Comparison of ENCODE assay signal across 12 mouse cellular contexts in genomic region chr4:149058298-149058697, GRCm38 (mm10). TPM values are rescaled to one million over a fixed set of nuclear protein-coding genes. Genes with fewer than 3 reads are reported as not detected.
DNase-seq lines count a peak whose midpoint lies in the region; ATAC-seq and TF ChIP-seq lines count a peak whose summit lies in the region.
"Had no signal": no experiment of that assay in that cellular context is flagged by ENCODE, and none has a peak within 500 bp of the region (broad histone marks: within the 10 kb centered on the region; RNA-seq: fewer than 3 reads in every experiment).

No protein-coding gene starts in this region.

- H3K36me3 ChIP-seq in forebrain, embryonic 10.5 days (replicated peaks): peaks cover 4% of the 10 kb centered on the region; the same call in 1 of the 2 replicates
- no peaks in the 10 kb centered on the region for H3K36me3 ChIP-seq in forebrain, postnatal 0 days (ENCODE audit: insufficient read depth)
- no peaks in the 10 kb centered on the region for H3K36me3 ChIP-seq in hindbrain, embryonic 10.5 days
- H3K36me3 ChIP-seq in hindbrain, embryonic 16.5 days (ENCODE audit: control insufficient read depth, insufficient read depth, low read length): no peaks in the 10 kb centered on the region
- H3K36me3 ChIP-seq in neural tube, embryonic 13.5 days: no peaks in the 10 kb centered on the region
- no peaks in the 10 kb centered on the region for H3K36me3 ChIP-seq in stomach, postnatal 0 days (ENCODE audit: control insufficient read depth, insufficient read depth, low read length)

- H3K9ac ChIP-seq in forebrain, postnatal 0 days: no peak overlapping the region
- H3K9ac ChIP-seq in hindbrain, embryonic 16.5 days (ENCODE audit: low read depth, low read length): no peak overlapping the region
- H3K9ac ChIP-seq in neural tube, embryonic 13.5 days: peak overlapping the region; percentile 52
- no peak overlapping the region for H3K9ac ChIP-seq in stomach, postnatal 0 days (ENCODE audit: low read length)

- no peak for TF ChIP-seq CTCF in forebrain, postnatal 0 days (IDR thresholded peaks at IDR 0.05; ENCODE audit: low read depth)
- TF ChIP-seq CTCF in stomach, postnatal 0 days (IDR thresholded peaks at IDR 0.05; ENCODE audit: low read depth): no peak
- TF ChIP-seq CTCF in layer of hippocampus, adult 2 months (conservative IDR thresholded peaks at IDR 0.05): no peak

- H3K4me1 ChIP-seq in forebrain, embryonic 10.5 days: peaks cover 81% of the 10 kb centered on the region
- 0 out of 2 replicates have a peak, but pooled peaks cover 2% of the 10 kb centered on the region for H3K4me1 ChIP-seq in forebrain, postnatal 0 days (ENCODE audit: insufficient read depth)
- H3K4me1 ChIP-seq in hindbrain, embryonic 10.5 days (replicated peaks): peaks cover 67% of the 10 kb centered on the region
- peaks cover 26% of the 10 kb centered on the region for H3K4me1 ChIP-seq in hindbrain, embryonic 16.5 days (ENCODE audit: control insufficient read depth, insufficient read depth, low read depth, low read length)
- H3K4me1 ChIP-seq in neural tube, embryonic 13.5 days (replicated peaks): peaks cover 83% of the 10 kb centered on the region
- no peaks in the 10 kb centered on the region; the same call in 1 of the 2 replicates for H3K4me1 ChIP-seq in stomach, postnatal 0 days (replicated peaks; ENCODE audit: control insufficient read depth, insufficient read depth)

- H3K27ac ChIP-seq in forebrain, embryonic 10.5 days: 0 out of 2 replicates have a peak overlapping the region, but pooled peaks have one; percentile 53
- H3K27ac ChIP-seq in forebrain, postnatal 0 days (ENCODE audit: low read depth, low read length): no peak overlapping the region
- H3K27ac ChIP-seq in hindbrain, embryonic 10.5 days: 0 out of 2 replicates have a peak overlapping the region, but pooled peaks have one; percentile 31
- no peak overlapping the region for H3K27ac ChIP-seq in hindbrain, embryonic 16.5 days (ENCODE audit: low read depth, low read length)
- H3K27ac ChIP-seq in neural tube, embryonic 13.5 days (replicated peaks): peak overlapping the region; percentile 64
- peak overlapping the region; percentile 77 for H3K27ac ChIP-seq in stomach, postnatal 0 days (replicated peaks)
- no peak overlapping the region for H3K27ac ChIP-seq in layer of hippocampus, adult 2 months

- WGBS in forebrain, embryonic 10.5 days: 50% methylated on average over 7 of the region's 7 CpGs
- WGBS in forebrain, postnatal 0 days: 35% methylated on average over 7 of the region's 7 CpGs
- WGBS in hindbrain, embryonic 10.5 days: 57% methylated on average over 7 of the region's 7 CpGs
- WGBS in hindbrain, embryonic 16.5 days: 45% methylated on average over 7 of the region's 7 CpGs
- 38% methylated on average over 7 of the region's 7 CpGs for WGBS in neural tube, embryonic 13.5 days
- WGBS in stomach, postnatal 0 days: 63% methylated on average over 7 of the region's 7 CpGs

- no peak overlapping the region for H3K4me2 ChIP-seq in forebrain, postnatal 0 days (ENCODE audit: low read depth)
- H3K4me2 ChIP-seq in hindbrain, embryonic 16.5 days (ENCODE audit: low read length): no peak overlapping the region
- H3K4me2 ChIP-seq in neural tube, embryonic 13.5 days: no peak overlapping the region
- H3K4me2 ChIP-seq in stomach, postnatal 0 days (replicated peaks; ENCODE audit: low read depth): no peak overlapping the region
- H3K4me2 ChIP-seq: liver, embryonic 11.5 days had no signal

- DNase-seq in forebrain, embryonic 10.5 days (ENCODE audit: extremely low spot score, low spot score): no peak
- no peak for DNase-seq in forebrain, postnatal 0 days
- DNase-seq in hindbrain, embryonic 10.5 days (ENCODE audit: low spot score): no peak
- no peak for DNase-seq in neural tube, embryonic 10.5 days (ENCODE audit: extremely low spot score, low spot score)
- no peak for DNase-seq in stomach, postnatal 0 days (ENCODE audit: low spot score)
- no peak for DNase-seq in layer of hippocampus, adult 2 months (ENCODE audit: low spot score in 2 of 2)
- DNase-seq: cerebellum, adult 8-10 months; kidney, postnatal 25 days; thymus, adult 18-20 months had no signal

- no peak for ATAC-seq in forebrain, postnatal 0 days
- ATAC-seq in hindbrain, embryonic 16.5 days: no peak
- ATAC-seq in neural tube, embryonic 13.5 days (ENCODE audit: low read depth): no peak
- no peak for ATAC-seq in stomach, postnatal 0 days (ENCODE audit: low FRiP score, low TSS enrichment)

- no peak for TF ChIP-seq EP300 in stomach, postnatal 0 days (optimal IDR thresholded peaks at IDR 0.05)

- no peaks in the 10 kb centered on the region for H3K9me3 ChIP-seq in forebrain, embryonic 10.5 days
- no peaks in the 10 kb centered on the region for H3K9me3 ChIP-seq in forebrain, postnatal 0 days (ENCODE audit: low read length)
- no peaks in the 10 kb centered on the region for H3K9me3 ChIP-seq in hindbrain, embryonic 10.5 days
- H3K9me3 ChIP-seq in hindbrain, embryonic 16.5 days (ENCODE audit: control insufficient read depth, low read length): no peaks in the 10 kb centered on the region
- no peaks in the 10 kb centered on the region for H3K9me3 ChIP-seq in neural tube, embryonic 13.5 days
- no peaks in the 10 kb centered on the region for H3K9me3 ChIP-seq in stomach, postnatal 0 days (ENCODE audit: control insufficient read depth, low read length)

- H3K4me3 ChIP-seq in forebrain, embryonic 10.5 days: no peak overlapping the region
- no peak overlapping the region for H3K4me3 ChIP-seq in forebrain, postnatal 0 days (ENCODE audit: low read depth, low read length)
- H3K4me3 ChIP-seq in hindbrain, embryonic 10.5 days: no peak overlapping the region
- no peak overlapping the region for H3K4me3 ChIP-seq in hindbrain, embryonic 16.5 days (ENCODE audit: low read length)
- no peak overlapping the region for H3K4me3 ChIP-seq in neural tube, embryonic 13.5 days
- no peak overlapping the region for H3K4me3 ChIP-seq in stomach, postnatal 0 days (ENCODE audit: low read depth, low read length)
- no peak overlapping the region for H3K4me3 ChIP-seq in layer of hippocampus, adult 2 months

- H3K27me3 ChIP-seq in forebrain, embryonic 10.5 days (ENCODE audit: poor library complexity, severe bottlenecking): no peaks in the 10 kb centered on the region
- no peaks in the 10 kb centered on the region for H3K27me3 ChIP-seq in forebrain, postnatal 0 days (ENCODE audit: insufficient read depth, low read length)
- H3K27me3 ChIP-seq in hindbrain, embryonic 10.5 days (ENCODE audit: insufficient read depth, poor library complexity, severe bottlenecking): no peaks in the 10 kb centered on the region; the same call in 1 of the 2 replicates
- H3K27me3 ChIP-seq in hindbrain, embryonic 16.5 days (replicated peaks; ENCODE audit: control insufficient read depth, insufficient read depth, low read length): no peaks in the 10 kb centered on the region; the same call in 1 of the 2 replicates
- H3K27me3 ChIP-seq in neural tube, embryonic 13.5 days: no peaks in the 10 kb centered on the region
- no peaks in the 10 kb centered on the region for H3K27me3 ChIP-seq in stomach, postnatal 0 days (ENCODE audit: control insufficient read depth, insufficient read depth, low read length)

RNA-seq across cellular contexts. Expression of gene Pex14, which starts 41.4 kb away (rescaled TPM):
- 54.4 and 58.9 TPM in 2 replicates for polyA plus RNA-seq in forebrain, embryonic 10.5 days (2016; fragmentation: Nextera tagmentation; extraction: Ambion mirVana)
- 61.3 and 66.5 TPM in 2 replicates for total RNA-seq in forebrain, postnatal 0 days (2014; rRNA removed)
- polyA plus RNA-seq in forebrain, postnatal 0 days (2015; fragmentation: Nextera tagmentation; extraction: Ambion mirVana): 64.8 and 66.6 TPM in 2 replicates
- polyA plus RNA-seq in hindbrain, embryonic 10.5 days (2016; fragmentation: Nextera tagmentation; extraction: Ambion mirVana): 60.4 and 60.8 TPM in 2 replicates
- polyA plus RNA-seq in hindbrain, embryonic 16.5 days (2015; fragmentation: Nextera tagmentation; extraction: Ambion mirVana): 62.4 and 63.9 TPM in 2 replicates
- polyA plus RNA-seq in neural tube, embryonic 13.5 days (2015; fragmentation: Nextera tagmentation; extraction: Ambion mirVana): 50.5 and 52.9 TPM in 2 replicates
- polyA plus RNA-seq in stomach, postnatal 0 days (2015; fragmentation: Nextera tagmentation; extraction: Ambion mirVana): 39.7 and 42.9 TPM in 2 replicates
- 10 to 100 TPM; 47.8 to 48.5 TPM for total RNA-seq in layer of hippocampus, adult 2 months (2021)

RNA-seq across cellular contexts. Expression of gene Dffa, which starts 45.6 kb away (rescaled TPM):
- polyA plus RNA-seq in forebrain, embryonic 10.5 days (2016; fragmentation: Nextera tagmentation; extraction: Ambion mirVana): 30.5 and 33.4 TPM in 2 replicates
- 18.0 and 20.2 TPM in 2 replicates for total RNA-seq in forebrain, postnatal 0 days (2014; rRNA removed)
- 22.3 and 24.3 TPM in 2 replicates for polyA plus RNA-seq in forebrain, postnatal 0 days (2015; fragmentation: Nextera tagmentation; extraction: Ambion mirVana)
- polyA plus RNA-seq in hindbrain, embryonic 10.5 days (2016; fragmentation: Nextera tagmentation; extraction: Ambion mirVana): 33.1 and 36.3 TPM in 2 replicates
- polyA plus RNA-seq in hindbrain, embryonic 16.5 days (2015; fragmentation: Nextera tagmentation; extraction: Ambion mirVana): 24.6 and 25.6 TPM in 2 replicates
- 32.8 and 35.6 TPM in 2 replicates for polyA plus RNA-seq in neural tube, embryonic 13.5 days (2015; fragmentation: Nextera tagmentation; extraction: Ambion mirVana)
- 20.1 and 21.7 TPM in 2 replicates for polyA plus RNA-seq in stomach, postnatal 0 days (2015; fragmentation: Nextera tagmentation; extraction: Ambion mirVana)
- 10 to 100 TPM; 47.8 to 54.2 TPM for total RNA-seq in layer of hippocampus, adult 2 months (2021)

Comparison
In these comparisons a context has a peak if more than half of its experiments do, and no peak if none do; other contexts are left out.
1. H3K27ac ChIP-seq: peak in forebrain, embryonic 10.5 days (single experiment), hindbrain, embryonic 10.5 days (single experiment), neural tube, embryonic 13.5 days (single experiment) and stomach, postnatal 0 days (single experiment); none in forebrain, postnatal 0 days (single experiment), hindbrain, embryonic 16.5 days (single experiment) and layer of hippocampus, adult 2 months (single experiment).